Mouse (Mus musculus) heart, postnatal 0 days (tissue): ENCODE data around the gene Jkamp.

Experiments
- CTCF ChIP-seq: IDR thresholded peaks from 2 replicates; pipeline ENCODE4 v1.5.1; 2016; ENCODE audit warnings: antibody characterized with exemption, control low read depth, low read depth
- EP300 ChIP-seq: IDR thresholded peaks from 2 replicates; pipeline ENCODE4 v1.6.1; 2016; ENCODE audit warnings: antibody characterized with exemption, low read depth

DNA sequence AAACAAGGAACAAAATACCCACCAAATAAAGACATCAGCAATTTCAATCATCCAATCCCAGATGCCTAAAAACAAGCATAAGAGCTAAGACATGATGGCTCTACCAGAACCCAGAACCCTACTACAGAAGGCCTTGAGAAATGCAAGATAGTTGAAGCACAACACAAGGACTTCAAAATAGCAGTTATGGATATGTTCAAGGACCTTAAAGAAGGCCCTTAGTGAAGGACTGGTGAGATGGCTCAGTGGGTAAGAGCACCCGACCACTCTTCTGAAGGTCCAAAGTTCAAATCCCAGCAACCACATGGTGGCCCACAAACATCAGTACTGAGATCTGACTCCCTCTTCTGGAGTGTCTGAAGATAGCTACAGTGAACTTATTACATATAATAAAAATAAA is 27.6 kb upstream of the Jkamp start:
- TF ChIP-seq CTCF (no peak), EP300 (no peak)
